Mouse (Mus musculus) lung, adult 2 months (tissue): ENCODE measurements at regions not wholly inside any gene's neighbourhood (a gene's known extent, or its start where the extent isn't known, plus 50 kb on each side); places are given as distances from the start of the nearest gene placed in this dataset.

Experiments
- DNase-seq: peaks from one replicate; pipeline ENCODE4 v3.0.0; 2022
- H3K4me1 ChIP-seq: fragments of 200-500 bp; 2 replicates; pipeline ENCODE4 v1.6.1; 2011; ENCODE audit warnings: low read length; ENCODE audit not compliant: control insufficient read depth, insufficient read depth
- H3K4me3 ChIP-seq: fragments of 200-500 bp; replicated peaks from 2 replicates; pipeline ENCODE3; 2011; ENCODE audit warnings: low read depth, mild to moderate bottlenecking, control low read depth, low read length; ENCODE audit errors: extremely low read depth
- CTCF ChIP-seq: fragments of 200-500 bp; IDR thresholded peaks from 2 replicates; pipeline ENCODE4 v1.5.1; 2011; ENCODE audit warnings: mild to moderate bottlenecking, low read length, control low read depth; ENCODE audit not compliant: insufficient read depth
- POLR2A ChIP-seq: fragments of 200-500 bp; IDR thresholded peaks from 2 replicates; pipeline ENCODE4 v1.6.1; 2011; ENCODE audit warnings: low read depth, mild to moderate bottlenecking, control low read depth, low read length, borderline replicate concordance; ENCODE audit errors: extremely low read depth
- WGBS: fragments of 180-500 bp; shearing (Covaris S2); methylation state at CpG from one replicate; pipeline ENCODE4 v1.1.7; 2018; 5-methylcytosine and 5-hydroxymethylcytosine counted together

DNA sequence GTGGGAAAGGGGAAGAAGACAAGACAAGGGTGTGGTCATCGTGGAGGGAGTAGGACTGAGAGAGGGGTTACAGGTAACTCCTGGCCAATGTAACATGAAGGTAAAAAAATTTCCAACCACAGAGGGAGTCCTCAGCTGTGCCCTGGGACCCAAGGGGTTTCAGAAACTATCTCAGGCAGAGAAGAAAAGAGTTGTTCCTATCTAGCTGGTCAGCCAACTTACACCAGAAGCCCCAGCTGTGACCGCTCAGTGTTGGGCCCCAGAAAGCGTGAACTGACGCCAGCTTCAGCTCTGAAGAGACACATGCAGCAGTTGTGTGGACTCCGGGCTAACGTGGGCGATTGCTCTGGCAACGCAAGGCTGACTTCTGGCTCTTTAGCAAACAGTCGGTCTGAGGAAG is 52.2 kb downstream of the Rhob start:
- no peak for TF ChIP-seq POLR2A
- TF ChIP-seq CTCF, result no peak
- DNase-seq, result no peak
- peaks cover 10% of the 10 kb centered on the region for H3K4me1 ChIP-seq
- H3K4me3 ChIP-seq, result no peak overlapping the region
- WGBS, result 76% methylated on average over 9 of the region's 9 CpGs

DNA sequence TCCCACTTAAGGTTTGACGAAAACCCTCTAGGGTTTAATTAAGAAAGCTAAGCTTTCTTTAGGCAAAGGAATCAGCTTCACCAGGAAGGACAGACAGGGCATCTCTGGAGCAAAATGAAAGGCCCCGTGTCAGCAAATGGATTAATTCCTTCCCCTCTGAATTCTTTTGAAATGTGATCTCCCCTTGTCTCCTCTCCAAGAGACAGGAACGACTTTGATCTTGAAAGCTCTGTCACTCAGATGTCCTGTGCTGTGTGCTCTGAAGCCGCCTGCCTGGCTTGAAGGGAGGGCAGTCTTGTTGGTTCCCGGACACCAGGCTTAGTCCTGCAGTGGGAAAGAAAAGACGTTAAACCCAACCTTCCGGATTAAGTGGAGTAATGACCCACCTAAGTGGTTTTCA is 52.8 kb downstream of the Rhob start:
- WGBS, result 42% methylated on average over 7 of the region's 7 CpGs
- Histone ChIP-seq H3K4me1 (peaks cover 14% of the 10 kb centered on the region), H3K4me3 (no peak overlapping the region)
- no peak for DNase-seq
- TF ChIP-seq POLR2A (no peak), CTCF (no peak)

DNA sequence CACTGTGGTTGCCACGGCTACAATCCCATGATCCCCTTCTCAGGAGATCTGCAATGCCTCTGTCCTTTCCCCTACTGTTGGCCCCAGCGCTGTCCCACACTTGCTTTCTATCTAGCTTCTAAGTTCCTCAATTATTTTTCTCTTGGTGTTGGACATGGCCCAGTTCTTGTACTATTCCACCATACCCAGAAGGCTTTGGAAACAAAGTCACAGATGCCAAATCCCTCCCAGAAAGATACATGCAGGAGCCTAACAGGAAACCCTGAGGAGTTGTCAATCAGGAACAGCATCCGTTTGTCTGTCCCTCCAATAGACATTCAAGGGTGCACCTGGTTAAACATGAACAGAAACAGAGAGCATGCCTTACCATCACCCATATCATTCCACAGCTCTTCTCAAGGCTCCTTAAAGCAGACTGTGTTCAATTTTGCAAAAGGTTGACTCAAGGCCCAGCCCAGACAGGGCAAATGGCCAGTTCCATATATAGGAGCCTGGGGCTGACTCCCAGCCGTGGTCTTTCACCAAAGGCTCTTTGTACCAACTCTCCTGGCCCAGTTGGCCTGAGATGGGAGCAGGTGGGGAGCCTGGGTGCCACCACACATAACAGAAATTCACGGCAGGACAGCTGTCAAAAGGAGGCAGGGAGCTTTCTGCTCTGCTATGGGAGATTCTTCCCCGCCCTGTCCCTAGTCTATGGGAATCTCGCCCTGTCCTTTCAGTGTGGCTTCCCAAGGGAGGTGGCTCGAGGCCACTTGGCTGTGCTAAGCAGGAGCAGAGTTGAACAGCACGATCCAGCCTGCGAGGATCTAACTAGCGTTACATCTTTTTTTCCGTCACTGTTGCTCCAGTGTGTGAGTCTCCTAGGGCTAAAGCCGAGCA is 54.6 kb downstream of the Rhob start:
- DNase-seq, result no peak

DNA sequence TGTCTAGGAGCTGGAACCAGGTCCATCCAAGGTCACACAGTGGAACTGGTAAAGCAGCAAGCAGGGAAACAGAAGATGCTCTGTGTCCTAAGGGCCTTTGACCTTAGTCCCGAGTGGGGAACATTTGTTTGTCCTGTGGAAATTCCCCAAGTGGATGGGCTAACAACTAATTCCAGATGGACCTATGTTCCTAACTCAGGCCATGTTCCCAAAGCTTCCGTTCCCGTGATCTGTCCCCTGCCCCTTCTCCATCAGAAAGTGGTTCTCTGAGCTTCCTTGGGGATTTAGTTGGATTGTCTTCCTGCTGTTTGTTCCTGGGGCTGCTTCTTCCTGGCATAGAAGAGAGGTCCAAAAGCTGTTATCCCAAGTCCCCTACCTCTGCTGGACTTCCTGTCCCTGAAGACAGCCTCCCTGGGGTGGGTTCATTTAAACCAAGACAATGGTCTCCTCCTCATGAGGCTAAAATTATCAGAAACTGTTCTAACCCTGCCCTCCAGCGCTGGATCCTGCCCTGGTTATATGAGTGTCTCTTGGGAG is 55.8 kb downstream of the Rhob start:
- peaks cover 16% of the 10 kb centered on the region for H3K4me1 ChIP-seq
- DNase-seq, result no peak
- no peak overlapping the region for H3K4me3 ChIP-seq
- no peak for TF ChIP-seq CTCF
- no peak for TF ChIP-seq POLR2A
- WGBS, result 49% methylated on average over 4 of the region's 4 CpGs

More for the DNA sequence above, 54.6 kb downstream of the Rhob start:
- peaks cover 16% of the 10 kb centered on the region for H3K4me1 ChIP-seq
- 76% methylated on average over 13 of the region's 13 CpGs for WGBS
- TF ChIP-seq CTCF (no peak), POLR2A (no peak)
- H3K4me3 ChIP-seq, result no peak overlapping the region

DNA sequence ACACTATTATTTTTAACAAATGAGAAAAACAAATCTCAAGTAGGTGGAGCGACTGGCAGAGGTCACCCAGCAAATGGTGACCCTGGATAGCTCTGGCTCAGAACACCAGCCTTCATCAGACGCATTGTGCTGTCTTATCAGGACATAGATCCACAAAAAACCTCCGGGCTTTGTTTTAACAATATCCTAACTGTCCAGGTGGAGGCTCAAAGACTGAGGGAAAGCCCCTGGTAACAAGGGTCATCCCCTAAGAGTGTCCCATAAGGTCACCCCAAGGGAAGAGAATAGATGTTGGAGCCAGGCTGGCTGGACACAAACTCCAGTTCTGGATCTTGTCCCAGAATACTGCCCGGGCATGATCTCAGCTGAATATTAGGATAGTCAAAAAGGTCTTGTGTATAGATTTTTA is 56.6 kb downstream of the Rhob start:
- no peak for DNase-seq
- WGBS, result 44% methylated on average over 4 of the region's 4 CpGs
- Histone ChIP-seq H3K4me3 (no peak overlapping the region), H3K4me1 (peaks cover 16% of the 10 kb centered on the region)
- TF ChIP-seq CTCF (no peak), POLR2A (no peak)

DNA sequence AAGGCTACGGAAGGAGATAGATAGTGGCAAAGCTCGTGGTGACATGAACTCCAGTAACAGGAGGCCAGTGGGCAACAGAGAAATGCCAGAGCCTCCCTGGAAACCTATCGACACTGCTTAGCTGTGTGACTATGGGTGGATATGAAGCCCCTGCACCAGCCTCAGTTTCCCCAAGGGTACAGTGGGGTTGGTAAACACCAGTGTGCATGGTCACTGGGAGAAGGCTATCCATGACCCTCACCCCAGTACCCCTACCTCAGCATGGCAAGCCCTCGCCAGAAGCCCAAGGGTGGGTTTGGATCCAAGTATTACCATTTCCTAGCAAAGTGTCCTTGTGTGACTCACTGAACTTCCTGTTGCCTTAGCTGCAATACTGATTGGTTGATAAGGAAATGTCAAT is 58.5 kb downstream of the Rhob start:
- 84% methylated on average over 4 of the region's 4 CpGs for WGBS
- DNase-seq, result no peak
- TF ChIP-seq POLR2A (no peak), CTCF (no peak)

DNA sequence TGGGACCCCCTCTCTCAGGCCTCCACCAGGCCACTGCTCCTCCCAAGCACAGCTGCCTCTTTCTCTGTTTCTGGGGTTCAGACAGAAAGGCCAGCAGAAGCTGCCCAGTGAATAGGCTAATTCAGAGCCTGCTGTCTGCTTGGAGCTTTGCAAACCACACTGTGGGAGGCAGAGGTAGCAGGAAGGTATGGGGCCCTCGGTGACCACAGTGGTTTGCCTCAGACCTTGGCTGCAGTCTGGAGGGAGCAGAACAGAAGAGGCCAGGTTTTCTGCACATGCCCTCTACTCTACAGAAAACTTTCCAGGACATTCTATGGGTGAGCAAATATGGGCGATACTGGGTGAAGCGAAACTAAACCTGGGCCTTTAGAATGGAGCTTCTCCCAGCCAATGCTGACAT is 59.4 kb downstream of the Rhob start:
- peaks cover 25% of the 10 kb centered on the region for H3K4me1 ChIP-seq
- no peak overlapping the region for H3K4me3 ChIP-seq
- 85% methylated on average over 3 of the region's 3 CpGs for WGBS
- TF ChIP-seq POLR2A (no peak), CTCF (no peak)
- DNase-seq, result no peak

More for the DNA sequence above, 58.5 kb downstream of the Rhob start:
- peaks cover 25% of the 10 kb centered on the region for H3K4me1 ChIP-seq
- no peak overlapping the region for H3K4me3 ChIP-seq

DNA sequence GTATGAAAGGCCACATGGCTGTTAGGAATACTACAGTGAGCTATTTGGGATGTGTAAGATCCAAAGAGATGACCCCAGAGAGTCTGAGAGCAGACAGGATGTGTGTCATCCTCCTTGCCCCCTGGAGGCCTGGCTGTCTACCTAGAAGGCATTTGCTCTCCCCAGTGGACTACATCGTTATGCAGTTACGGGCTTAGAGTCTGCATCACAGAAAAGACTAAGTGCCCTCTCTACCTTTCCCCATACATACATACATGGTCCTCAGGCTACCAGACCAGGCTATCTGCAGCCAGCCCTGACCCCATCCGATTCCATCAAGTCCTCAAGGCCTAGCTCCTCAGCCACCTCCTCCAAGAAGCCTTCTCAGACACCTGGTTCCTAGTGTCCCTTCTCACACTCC is 59.9 kb downstream of the Rhob start:
- TF ChIP-seq CTCF (no peak), POLR2A (no peak)
- no peak overlapping the region for H3K4me3 ChIP-seq
- WGBS, result 84% methylated on average over 3 of the region's 3 CpGs
- peaks cover 23% of the 10 kb centered on the region for H3K4me1 ChIP-seq
- no peak for DNase-seq

DNA sequence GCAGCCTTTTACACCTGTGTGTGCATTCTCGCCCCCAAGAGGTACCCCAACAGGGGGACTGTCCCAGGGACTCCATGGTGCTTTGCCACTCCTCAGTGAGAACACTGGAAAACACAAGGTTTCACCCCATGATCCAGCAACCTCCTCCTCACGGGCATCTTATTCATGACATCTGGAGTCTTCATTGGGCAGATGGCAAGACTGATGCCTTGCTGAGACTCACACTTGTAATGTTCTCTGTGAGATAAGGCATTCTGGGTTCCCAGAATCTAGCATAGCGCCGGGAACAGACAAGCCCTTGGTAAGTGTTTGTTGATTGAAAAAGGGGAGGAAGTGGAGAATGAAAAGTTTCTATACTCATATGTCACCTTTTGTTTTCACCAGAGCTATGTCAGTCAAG is 60.3 kb downstream of the Rhob start:
- TF ChIP-seq POLR2A (no peak), CTCF (no peak)
- WGBS, result 60% methylated on average over 4 of the region's 4 CpGs
- DNase-seq, result no peak
- Histone ChIP-seq H3K4me3 (no peak overlapping the region), H3K4me1 (peaks cover 19% of the 10 kb centered on the region)

DNA sequence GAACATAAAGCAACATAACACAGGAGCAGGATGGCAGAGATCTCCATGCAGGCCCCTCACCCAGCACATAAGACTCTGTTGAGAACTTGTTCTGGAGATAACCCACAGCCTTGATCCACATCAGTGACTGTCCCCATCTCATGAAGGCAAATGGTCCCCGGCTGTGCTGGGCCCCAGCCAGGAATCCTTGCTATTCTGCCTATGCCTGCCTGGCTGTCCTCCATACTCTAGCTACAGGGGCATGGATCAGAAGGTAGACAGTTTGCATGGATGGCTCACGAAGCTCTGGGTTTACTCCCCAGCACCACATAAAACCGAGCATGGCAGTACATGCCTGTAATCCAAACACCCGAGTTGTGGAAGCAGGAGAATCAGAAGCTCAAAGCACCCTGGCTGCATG is 61.2 kb downstream of the Rhob start:
- no peak overlapping the region for H3K4me3 ChIP-seq
- DNase-seq, result no peak
- WGBS, result 78% methylated on average over 4 of the region's 4 CpGs
- TF ChIP-seq POLR2A (no peak), CTCF (no peak)
- peaks cover 25% of the 10 kb centered on the region for H3K4me1 ChIP-seq
